Mouse (Mus musculus) embryonic stem cell, embryonic (primary cell): ENCODE results near the gene Gm45713.

ENCODE experiments used
- CTCF ChIA-PET, 4 experiments: fragments of 300-600 bp in 2 of 4; fragments of 350-600 bp in 2 of 4; sonication (Branson Sonifier 250); formaldehyde crosslinking; loops; one replicate each; lab custom pipeline; 2022; ENCODE audit warnings: inconsistent platforms in 2 of 4; lab: Charles Lee
- POLR2A ChIA-PET, 4 experiments: fragments of 300-600 bp in 2 of 4; fragments of 350-600 bp in 2 of 4; sonication (Branson Sonifier 250); formaldehyde crosslinking; loops; one replicate each; lab custom pipeline; 2022; ENCODE audit warnings: antibody characterized with exemption in 4 of 4, inconsistent platforms in 1 of 4; lab: Charles Lee

Gene Gm45713

GRCm38 (mm10) chr7:45169495-45169894, 33.5 kb upstream of the Gm45713 start:
- ChIA-PET CTCF (interaction anchor here in 1 of 4 experiments (0.9 to 5.7 kb wide), 9 partner anchors 9 to 186 kb away, joined by 3 to 34 read pairs (median 4); partner anchors contain the start of genes Aldh16a1, Pih1d1 and Tead2), POLR2A (interaction anchor here in 2 of 4 experiments (0.7 to 2.1 kb wide), 21 partner anchors 8 to 163 kb away, joined by 3 to 14 read pairs (median 4); partner anchors contain the start of genes Aldh16a1 (in 2 of the 2), Ccdc155 (in 1 of the 2), Pih1d1 (in 1 of the 2) and Pth2 (in 1 of the 2))

DNA sequence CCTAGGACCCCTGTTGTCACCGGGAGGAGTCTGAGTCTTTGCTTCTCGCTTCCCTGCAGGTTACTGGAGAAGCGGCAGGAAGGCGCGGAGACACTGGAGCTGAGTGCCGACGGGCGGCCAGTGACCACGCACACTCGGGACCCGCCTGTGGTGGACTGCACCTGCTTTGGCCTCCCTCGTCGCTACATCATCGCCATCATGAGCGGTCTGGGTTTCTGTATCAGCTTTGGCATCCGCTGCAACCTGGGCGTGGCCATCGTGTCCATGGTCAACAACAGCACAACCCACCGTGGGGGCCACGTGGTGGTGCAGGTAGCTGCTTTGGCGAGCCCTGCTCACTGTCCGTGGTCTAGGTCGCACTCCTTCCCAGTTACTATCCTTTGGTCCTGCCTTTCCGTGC, 32.6 kb upstream of the Gm45713 start:
- CTCF ChIA-PET, result interaction anchor here in 1 of 4 experiments (0.6 to 5.7 kb wide), 9 partner anchors 8 to 157 kb away, joined by 3 to 34 read pairs (median 4); partner anchors contain the start of genes Aldh16a1, Pih1d1 and Tead2

DNA sequence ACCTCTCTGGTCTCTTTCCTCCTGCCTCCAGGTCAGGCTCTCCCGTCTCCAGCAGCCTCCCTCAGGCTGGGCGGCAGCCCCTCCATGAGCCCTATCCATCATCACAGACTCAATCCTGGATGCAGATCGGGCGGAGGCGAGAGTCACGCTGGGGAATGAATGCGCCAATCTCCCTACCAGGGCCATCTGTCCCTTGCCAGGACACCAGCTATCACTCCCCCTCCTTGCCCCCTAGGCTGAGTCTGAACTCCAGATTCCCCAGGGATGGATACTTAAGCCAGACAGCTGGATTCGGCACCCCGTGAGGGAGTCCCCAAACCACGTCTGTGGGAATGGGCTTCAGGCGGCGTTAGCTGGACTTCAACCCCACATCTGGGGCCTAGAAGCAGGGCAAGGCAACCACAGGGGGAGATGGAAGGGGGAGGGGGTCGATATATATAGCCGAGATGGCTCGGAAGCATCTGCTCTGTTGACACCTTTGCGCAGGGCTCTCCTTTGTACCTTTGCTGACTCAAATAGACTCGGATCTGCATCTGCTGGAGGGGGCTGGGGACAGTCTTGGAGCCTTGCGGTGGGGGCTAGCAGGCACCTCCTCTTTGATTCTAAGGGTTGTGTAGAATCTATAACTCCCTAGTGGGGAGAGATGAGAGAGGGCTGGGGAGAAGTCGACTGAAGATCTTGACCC, 31.9 kb upstream of the Gm45713 start:
- ChIA-PET CTCF (interaction anchor here in 1 of 4 experiments (1.1 to 5.7 kb wide), 2 partner anchors 13 kb away, joined by 3 to 34 read pairs; partner anchors contain the start of genes Aldh16a1 and Pih1d1), POLR2A (interaction anchor here in 3 of 4 experiments (0.8 to 2.1 kb wide), 12 partner anchors 10 to 175 kb away, joined by 3 to 14 read pairs (median 4); partner anchors contain the start of genes Aldh16a1 (in 3 of the 3) and Pih1d1 (in 3 of the 3))

More for the DNA sequence above, 32.6 kb upstream of the Gm45713 start:
- POLR2A ChIA-PET, result interaction anchor here in 3 of 4 experiments (0.6 to 2.1 kb wide), 23 partner anchors 8 to 232 kb away, joined by 3 to 14 read pairs (median 4); partner anchors contain the start of genes Aldh16a1 (in 3 of the 3), Pih1d1 (in 2 of the 3), Pth2 (in 1 of the 3) and Scaf1 (in 1 of the 3)

DNA sequence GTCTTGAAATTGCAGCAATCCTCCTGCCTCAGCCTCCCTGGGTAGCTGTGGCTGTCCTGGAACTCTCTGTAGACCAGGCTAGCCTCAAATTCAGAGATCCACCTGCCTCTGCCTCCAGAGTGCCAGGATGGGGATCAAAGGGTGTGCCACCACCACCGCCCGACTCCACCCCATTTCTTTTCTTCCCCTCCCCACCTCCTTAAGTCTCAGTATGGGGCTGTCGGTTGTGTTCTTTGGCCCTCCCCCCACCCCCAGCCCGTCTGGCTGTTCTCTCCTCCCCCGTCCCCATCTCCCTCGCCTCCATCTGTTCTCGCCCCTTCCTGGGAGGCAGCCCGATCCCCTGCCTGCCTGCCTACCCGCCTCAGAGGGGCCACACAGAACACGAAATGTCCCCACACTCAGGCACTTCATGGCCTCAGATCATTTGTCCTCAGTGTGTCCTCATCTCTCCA, 30.9 kb upstream of the Gm45713 start:
- CTCF ChIA-PET, result interaction anchor here in 3 of 4 experiments (0.7 to 1.1 kb wide), 3 partner anchors 12 to 767 kb away, joined by 3 to 6 read pairs (median 5); partner anchors contain the start of gene Aldh16a1 (in 1 of the 3)

DNA sequence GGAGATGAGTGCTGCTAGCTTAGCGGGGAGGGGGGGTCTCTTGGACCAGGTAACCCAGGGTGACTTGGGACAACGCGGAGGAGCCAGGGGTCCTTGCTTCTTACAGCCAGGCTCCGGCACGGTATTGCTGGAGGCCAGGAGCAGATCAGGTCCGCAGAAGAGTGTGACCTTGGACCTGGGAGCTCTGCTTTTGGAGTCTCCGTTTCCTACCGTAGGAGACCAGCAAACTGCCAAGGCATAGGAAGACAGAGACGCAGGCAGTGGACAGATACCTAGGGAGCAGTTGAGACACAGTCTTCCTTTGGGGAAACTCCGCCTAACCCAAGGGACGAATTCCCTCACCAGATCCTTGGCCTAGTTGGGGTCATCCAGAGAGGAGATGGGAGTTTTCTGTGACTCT, 29.7 kb upstream of the Gm45713 start:
- ChIA-PET CTCF (interaction anchor here in 3 of 4 experiments (0.5 to 1.0 kb wide), 5 partner anchors 10 to 210 kb away, joined by 3 to 5 read pairs (median 3); partner anchors contain the start of genes Flt3l (in 1 of the 3) and Gm45713 (in 1 of the 3)), POLR2A (interaction anchor here in 2 of 4 experiments (0.6 to 5.2 kb wide), 12 partner anchors 9 to 195 kb away, joined by 3 to 57 read pairs (median 4); partner anchors contain the start of genes Aldh16a1 (in 2 of the 2), Pih1d1 (in 2 of the 2) and Pth2 (in 1 of the 2))

More for the DNA sequence above, 30.9 kb upstream of the Gm45713 start:
- POLR2A ChIA-PET, result interaction anchor here in 2 of 4 experiments (0.8 to 1.7 kb wide), 6 partner anchors 11 to 176 kb away, joined by 3 to 8 read pairs (median 4); partner anchors contain the start of genes Aldh16a1 (in 1 of the 2) and Pih1d1 (in 1 of the 2)

DNA sequence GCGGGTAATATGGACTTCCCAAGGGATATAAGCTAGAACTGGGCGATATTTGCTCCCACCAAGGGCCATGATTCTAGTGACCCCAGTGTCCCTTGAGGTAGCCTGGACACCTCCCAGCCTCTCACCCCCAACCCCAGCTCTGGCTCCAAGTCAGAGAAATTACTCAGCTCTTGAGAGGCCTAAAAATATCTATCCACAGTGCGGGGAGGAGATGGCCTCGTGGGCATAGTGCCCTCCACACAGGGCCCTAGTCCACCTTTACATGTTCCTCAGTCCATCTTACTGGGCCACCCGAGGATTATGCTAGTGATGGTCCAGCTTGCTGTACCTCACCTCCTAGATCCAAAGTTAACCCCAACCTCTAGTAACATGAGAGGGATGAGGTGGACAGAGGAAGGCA, 28.8 kb upstream of the Gm45713 start:
- POLR2A ChIA-PET, result interaction anchor here in 3 of 4 experiments (0.5 to 5.2 kb wide), 20 partner anchors 7 to 315 kb away, joined by 3 to 57 read pairs (median 4); partner anchors contain the start of genes Aldh16a1 (in 2 of the 3), Pih1d1 (in 2 of the 3) and Ccdc155 (in 1 of the 3)
- CTCF ChIA-PET, result interaction anchor here (0.5 to 3.8 kb wide), 11 partner anchors 7 to 207 kb away, joined by 3 to 37 read pairs (median 3); no protein-coding TSS in a partner anchor

DNA sequence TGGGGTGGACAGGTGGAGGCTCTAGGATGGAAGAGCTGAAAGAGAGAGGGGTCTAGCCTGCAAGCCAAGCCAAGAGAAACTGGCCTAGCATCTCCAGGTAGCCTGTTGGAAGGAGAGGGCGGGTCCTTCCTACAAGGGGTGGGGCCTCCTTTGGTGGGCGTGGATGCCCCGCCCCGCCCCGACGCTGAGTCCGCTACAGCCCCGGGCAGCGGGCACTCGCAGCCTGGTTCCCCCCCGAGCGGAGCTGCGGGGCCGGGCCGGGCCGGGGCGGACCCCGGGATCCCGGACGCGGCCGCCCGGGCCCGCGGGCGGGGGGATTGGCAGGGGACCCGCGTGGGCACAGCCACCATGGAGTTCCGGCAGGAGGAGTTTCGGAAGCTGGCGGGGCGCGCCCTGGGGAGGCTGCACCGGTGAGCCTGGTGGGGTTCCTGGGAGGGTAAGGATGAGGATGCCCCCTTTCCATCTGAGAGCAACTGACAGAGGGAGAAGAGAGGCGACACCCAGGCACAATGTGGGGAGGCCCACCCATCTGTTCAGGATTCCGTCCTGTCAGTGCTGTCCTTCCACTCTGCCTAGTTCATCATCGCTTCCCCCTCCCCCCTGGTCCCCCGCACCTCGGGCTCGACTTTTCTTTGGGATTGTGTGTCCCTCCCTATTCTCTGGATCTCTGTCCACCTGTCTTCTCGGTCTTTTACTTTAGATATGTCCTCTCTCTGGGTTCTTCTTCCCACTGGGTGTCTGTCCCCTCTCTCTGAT, 27.9 kb upstream of the Gm45713 start, which contains the start of gene Slc17a7:
Gene Slc17a7 (plus strand): TSS at position 215 of the 756 bp plus-strand sequence.
- CTCF ChIA-PET, result interaction anchor here (0.5 to 3.8 kb wide), 12 partner anchors 8 to 272 kb away, joined by 3 to 37 read pairs (median 4); partner anchors contain the start of genes Aldh16a1 (in 1 of the 4) and Pih1d1 (in 1 of the 4)
- POLR2A ChIA-PET, result interaction anchor here in 3 of 4 experiments (0.9 to 5.2 kb wide), 18 partner anchors 8 to 467 kb away, joined by 3 to 57 read pairs (median 4); partner anchors contain the start of genes Aldh16a1 (in 2 of the 3) and Pih1d1 (in 2 of the 3)

DNA sequence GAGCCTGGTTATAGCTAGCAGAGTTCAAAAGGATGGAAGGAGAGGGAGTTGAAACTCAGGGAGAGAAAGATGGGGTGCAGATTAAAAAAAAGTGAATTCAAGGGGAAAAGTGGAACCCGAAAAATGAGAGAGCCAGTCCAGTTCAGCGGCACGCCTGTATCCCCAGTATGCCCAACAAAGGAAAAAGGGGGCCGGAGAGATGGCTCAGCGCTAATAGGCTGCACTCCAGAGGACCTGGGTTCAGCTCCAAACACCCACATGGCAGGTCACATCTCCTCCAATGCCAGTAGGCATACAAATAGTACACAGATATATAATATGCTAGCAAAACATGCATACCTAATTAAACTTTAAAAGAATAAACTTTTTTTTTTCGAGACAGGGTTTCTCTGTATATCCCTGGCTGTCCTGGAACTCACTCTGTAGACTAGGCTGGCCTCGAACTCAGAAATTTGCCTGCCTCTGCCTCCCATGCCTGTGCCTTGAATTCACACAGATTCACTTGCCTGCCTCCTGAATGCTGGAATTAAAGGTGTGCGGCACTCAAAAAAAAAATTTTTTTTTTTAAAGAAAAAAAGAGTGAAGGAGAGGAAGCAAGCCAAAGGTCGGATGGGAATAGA, 27.1 kb upstream of the Gm45713 start:
- CTCF ChIA-PET, result interaction anchor here in 3 of 4 experiments (0.6 to 3.8 kb wide), 22 partner anchors 8 to 272 kb away, joined by 3 to 37 read pairs (median 4); partner anchors contain the start of genes Flt3l (in 2 of the 3), Aldh16a1 (in 1 of the 3), Gm45713 (in 1 of the 3) and Pih1d1 (in 1 of the 3)
- POLR2A ChIA-PET, result interaction anchor here in 3 of 4 experiments (0.6 to 5.2 kb wide), 23 partner anchors 8 to 468 kb away, joined by 3 to 57 read pairs (median 5); partner anchors contain the start of genes Aldh16a1 (in 2 of the 3), Pih1d1 (in 2 of the 3) and Ccdc155 (in 1 of the 3)

DNA sequence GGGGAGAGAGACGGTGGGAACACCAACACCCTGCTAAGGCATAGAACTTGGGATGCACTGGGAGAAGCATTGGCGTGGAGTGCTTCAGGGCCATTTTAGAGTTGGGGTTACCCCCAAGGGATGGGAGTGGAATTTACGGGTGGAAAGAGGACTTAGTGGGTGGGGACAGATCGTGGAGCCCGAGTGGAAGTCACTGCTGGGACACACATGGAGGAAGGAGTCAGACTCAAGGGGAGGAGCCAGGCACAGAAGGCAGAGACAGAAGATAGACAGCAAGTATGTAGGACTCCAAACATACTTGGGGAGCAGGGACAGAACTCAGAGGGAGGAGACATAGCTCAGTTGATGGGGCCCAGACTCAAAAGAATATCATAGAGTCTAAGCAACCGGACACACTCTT, 26.5 kb upstream of the Gm45713 start:
- POLR2A ChIA-PET, result interaction anchor here in 3 of 4 experiments (0.6 to 5.2 kb wide), 49 partner anchors 8 to 468 kb away, joined by 3 to 57 read pairs (median 4); partner anchors contain the start of genes Ccdc155 (in 2 of the 3), Aldh16a1 (in 1 of the 3), Ftl1 (in 1 of the 3) and Nup62 (in 1 of the 3)
- CTCF ChIA-PET, result interaction anchor here (0.5 to 3.8 kb wide), 82 partner anchors 8 to 697 kb away, joined by 3 to 37 read pairs (median 4); partner anchors contain the start of genes Flt3l (in 3 of the 4), Ccdc155 (in 2 of the 4), Gm45713 (in 2 of the 4) and Aldh16a1 (in 1 of the 4)

DNA sequence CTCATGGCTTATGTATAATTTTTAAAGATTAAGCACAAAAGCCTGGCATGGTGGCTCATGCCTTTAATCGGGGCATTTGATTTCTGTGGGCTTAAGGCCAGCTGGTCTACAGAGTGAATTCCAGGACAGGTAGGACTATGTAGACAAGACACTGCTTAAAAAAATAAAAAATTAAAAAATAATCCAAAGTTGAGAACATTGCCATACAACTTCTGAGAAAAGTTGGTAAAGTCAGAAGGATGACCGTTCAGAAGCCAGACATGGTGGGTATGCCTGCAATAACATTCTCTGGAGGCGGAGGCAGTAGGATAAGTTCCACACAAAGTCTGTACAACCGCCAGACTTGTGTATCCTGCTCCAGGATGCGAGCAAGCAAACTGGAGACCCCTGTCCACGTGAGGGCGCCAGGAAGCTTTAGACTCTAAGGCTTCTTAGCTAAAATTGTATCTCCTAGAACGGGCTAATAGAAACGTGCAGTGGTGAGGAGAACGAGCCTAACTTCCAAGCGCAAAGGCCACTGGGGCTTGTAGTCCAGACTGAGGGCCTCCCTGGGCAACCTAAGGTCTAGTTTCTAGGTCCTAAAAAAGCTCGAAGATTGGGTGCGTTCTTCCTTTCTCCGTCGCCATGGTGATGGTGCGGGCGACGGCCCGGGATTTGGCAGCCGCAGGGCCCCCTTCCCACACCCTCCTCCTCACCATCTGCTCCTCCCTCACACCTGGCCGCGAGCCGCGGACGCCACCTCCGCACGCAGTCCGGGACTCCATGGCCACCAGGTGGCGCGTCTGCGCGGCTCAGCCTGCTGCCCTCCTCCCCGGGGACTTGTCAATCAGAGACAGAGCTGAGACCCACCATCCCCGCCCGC, 25.8 kb upstream of the Gm45713 start:
- ChIA-PET POLR2A (interaction anchor here (0.6 to 5.2 kb wide), 61 partner anchors 9 to 453 kb away, joined by 3 to 57 read pairs (median 3); partner anchors contain the start of genes Ccdc155 (in 2 of the 4), Rcn3 (in 2 of the 4), Aldh16a1 (in 1 of the 4) and Ftl1 (in 1 of the 4)), CTCF (interaction anchor here (0.5 to 3.8 kb wide), 89 partner anchors 8 to 698 kb away, joined by 3 to 37 read pairs (median 4); partner anchors contain the start of genes Flt3l (in 3 of the 4), Ccdc155 (in 2 of the 4), Gm45713 (in 2 of the 4) and Rcn3 (in 2 of the 4))

DNA sequence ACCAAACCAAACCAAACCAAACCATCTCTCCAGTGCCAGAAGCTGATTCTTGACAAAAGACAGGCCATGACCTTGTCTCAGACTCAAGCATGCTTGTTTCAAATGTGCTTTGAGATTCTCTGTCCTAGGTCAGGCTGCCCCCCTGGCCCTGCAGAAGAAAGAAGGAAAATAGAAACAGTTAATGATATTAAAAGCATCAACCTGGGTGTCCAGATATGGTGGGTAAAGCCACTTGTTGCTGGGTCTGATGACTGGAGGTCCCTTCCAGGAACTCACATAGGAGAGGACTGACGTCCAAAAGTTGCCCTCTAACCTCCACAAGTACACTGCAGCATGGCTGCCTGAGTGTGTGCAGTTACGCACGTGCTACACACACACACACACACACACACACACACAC, 24.8 kb upstream of the Gm45713 start:
- POLR2A ChIA-PET, result interaction anchor here in 2 of 4 experiments (0.6 to 3.2 kb wide), 17 partner anchors 8 to 297 kb away, joined by 3 to 19 read pairs (median 3); partner anchors contain the start of gene Tsks (in 1 of the 2)
- CTCF ChIA-PET, result interaction anchor here in 2 of 4 experiments (1.5 to 3.5 kb wide), 7 partner anchors 8 to 521 kb away, joined by 3 to 37 read pairs (median 9); no protein-coding TSS in a partner anchor

GRCm38 (mm10) chr7:45160316-45160800, 24.3 kb upstream of the Gm45713 start:
- CTCF ChIA-PET, result interaction anchor here in 1 of 4 experiments (1.8 kb wide), 1 partner anchor 9 kb away, joined by 4 read pairs; no protein-coding TSS in a partner anchor
- POLR2A ChIA-PET, result interaction anchor here in 2 of 4 experiments (0.6 to 3.2 kb wide), 6 partner anchors 9 to 123 kb away, joined by 3 to 19 read pairs (median 3); no protein-coding TSS in a partner anchor

GRCm38 (mm10) chr7:45158991-45159390, 23.0 kb upstream of the Gm45713 start:
- CTCF ChIA-PET, result interaction anchor here in 2 of 4 experiments (0.6 to 1.9 kb wide), 4 partner anchors 10 to 116 kb away, joined by 3 to 5 read pairs (median 4); no protein-coding TSS in a partner anchor
- POLR2A ChIA-PET, result interaction anchor here in 2 of 4 experiments (0.7 to 1.1 kb wide), 3 partner anchors 16 to 40 kb away, joined by 3 read pairs; no protein-coding TSS in a partner anchor

DNA sequence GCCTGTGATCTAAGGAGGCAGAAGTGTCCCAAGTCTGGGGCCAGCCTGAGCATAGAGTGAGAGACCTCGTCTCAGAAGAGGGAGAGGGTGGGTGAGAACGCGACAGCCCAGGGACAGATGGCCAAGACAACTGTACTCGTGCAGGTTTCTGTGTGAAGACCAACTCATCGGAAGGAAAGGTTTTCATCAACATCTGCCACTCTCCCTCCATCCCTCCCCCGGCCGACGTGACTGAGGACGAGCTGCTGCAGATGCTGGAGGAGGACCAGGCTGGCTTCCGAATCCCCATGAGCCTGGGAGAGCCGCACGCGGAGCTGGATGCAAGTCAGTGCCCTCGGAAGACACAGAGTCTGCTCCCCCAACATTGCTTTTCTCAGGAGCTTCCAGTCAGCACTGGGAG, 21.4 kb upstream of the Gm45713 start:
- POLR2A ChIA-PET, result interaction anchor here in 1 of 4 experiments (0.9 to 1.3 kb wide), 5 partner anchors 12 to 561 kb away, joined by 3 to 5 read pairs (median 3); partner anchors contain the start of gene Sphk2
- CTCF ChIA-PET, result interaction anchor here in 1 of 4 experiments (1.1 to 1.9 kb wide), 2 partner anchors 12 to 79 kb away, joined by 3 to 5 read pairs; no protein-coding TSS in a partner anchor
